Mouse (Mus musculus) testis, adult 2 months (tissue): Measurements from ENCODE around the gene Timm8b.

Experiments used
- CTCF ChIP-seq: fragments of 200-500 bp; IDR thresholded peaks from 2 replicates; pipeline ENCODE4 v1.5.1; 2012; ENCODE audit warnings: low read depth, mild to moderate bottlenecking, inconsistent platforms, low read length, moderate library complexity; ENCODE audit not compliant: control insufficient read depth, insufficient read depth, insufficient replicate concordance
- POLR2A ChIP-seq: fragments of 200-500 bp; IDR thresholded peaks from 2 replicates; pipeline ENCODE4 v1.6.1; 2012; ENCODE audit warnings: low read depth, mild to moderate bottlenecking, inconsistent platforms, low read length, moderate library complexity; ENCODE audit not compliant: control insufficient read depth

DNA sequence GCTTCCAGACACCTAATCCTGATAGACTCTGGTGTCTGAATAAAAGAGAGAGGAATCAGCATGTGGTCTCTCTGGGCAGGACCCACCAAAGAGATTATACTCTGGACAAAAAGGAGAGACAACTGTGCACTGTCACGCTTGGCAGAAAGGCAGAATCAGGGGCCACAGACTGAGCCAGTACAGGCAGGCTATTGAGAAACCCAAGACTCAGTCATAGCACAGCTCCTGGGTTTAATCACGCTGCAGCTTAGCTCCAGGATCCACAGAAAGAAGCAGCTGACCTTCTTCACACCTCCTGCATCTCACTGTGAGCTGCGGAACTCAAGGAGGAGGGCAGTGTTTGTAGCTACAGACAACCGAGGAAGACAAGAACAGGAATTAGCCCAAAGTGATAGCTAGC is 23.3 kb upstream of the Timm8b start:
- no peak for TF ChIP-seq POLR2A
- TF ChIP-seq CTCF: no peak
